Mouse (Mus musculus): ENCODE data around the gene Lrfn2. TPM values are rescaled to one million over a fixed set of nuclear protein-coding genes. Genes with fewer than 3 reads are reported as not detected.

Lrfn2 gene
- not detected for total RNA-seq (2023)

GRCm38 (mm10) chr17:48931621-48932405 is at the start of gene Lrfn2:
TSS of gene Lrfn2 (plus strand) at chr17:48932379.

